Mouse (Mus musculus) intestine, postnatal 0 days (tissue): Measurements from ENCODE around the gene Eng. TPM values are rescaled to one million over a fixed set of nuclear protein-coding genes. Genes with fewer than 3 reads are reported as not detected.

ENCODE experiments used
- ATAC-seq: fragments of 200-750 bp; cut with Nextera tagmentation; 2 replicates; pipeline ENCODE4 v1.8.0; 2017; ENCODE audit warnings: mild to moderate bottlenecking, moderate TSS enrichment, moderate library complexity
- H3K27ac ChIP-seq: fragments of 300-500 bp; sonication (generic); 2 replicates; pipeline ENCODE4 v1.5.1; 2014; ENCODE audit warnings: mild to moderate bottlenecking, low read depth, low read length, moderate library complexity
- H3K27me3 ChIP-seq: fragments of 300-500 bp; sonication (generic); replicated peaks from 2 replicates; pipeline ENCODE4 v1.6.1; 2014; ENCODE audit warnings: low read length, mixed read lengths; ENCODE audit not compliant: control insufficient read depth, insufficient read depth
- H3K36me3 ChIP-seq: fragments of 300-500 bp; sonication (generic); 2 replicates; pipeline ENCODE4 v1.6.1; 2014; ENCODE audit warnings: mild to moderate bottlenecking, moderate library complexity; ENCODE audit not compliant: control insufficient read depth, insufficient read depth
- H3K4me1 ChIP-seq: fragments of 300-500 bp; sonication (generic); replicated peaks from 2 replicates; pipeline ENCODE4 v1.6.1; 2014; ENCODE audit warnings: antibody characterized with exemption, low read length, mixed read lengths; ENCODE audit not compliant: control insufficient read depth, insufficient read depth
- H3K4me2 ChIP-seq: fragments of 300-500 bp; sonication (generic); replicated peaks from 2 replicates; pipeline ENCODE4 v1.6.1; 2014; ENCODE audit warnings: low read depth, mild to moderate bottlenecking, moderate library complexity
- H3K4me3 ChIP-seq: fragments of 300-500 bp; sonication (generic); 2 replicates; pipeline ENCODE4 v1.5.1; 2014; ENCODE audit warnings: low read depth, low read length
- H3K9ac ChIP-seq: fragments of 300-500 bp; sonication (generic); 2 replicates; pipeline ENCODE4 v1.6.1; 2014; ENCODE audit warnings: mild to moderate bottlenecking, low read depth, low read length
- H3K9me3 ChIP-seq: fragments of 300-500 bp; sonication (generic); 2 replicates; pipeline ENCODE4 v1.6.1; 2016; ENCODE audit warnings: mixed run types; ENCODE audit not compliant: control insufficient read depth
- CTCF ChIP-seq: sonication (generic); IDR thresholded peaks from 2 replicates; pipeline ENCODE4 v1.5.1; 2016; ENCODE audit warnings: low read depth, mild to moderate bottlenecking, control low read depth, antibody characterized with exemption, moderate library complexity
- whole genome bisulfite sequencing: fragments of 180-500 bp; shearing (Covaris S2); extraction: QIAGEN DNeasy Blood & Tissue Kit; methylation state at CpG from one replicate; pipeline ENCODE4 v1.1.7; 2014; 5-methylcytosine and 5-hydroxymethylcytosine counted together
- polyA plus RNA-seq: library from polyadenylated mRNA; unstranded; fragments of >200 nt; fragmentation: Nextera tagmentation; extraction: Ambion mirVana; gene quantifications from 2 replicates; pipeline ENCODE4 v1.2.1, GENCODE M21; 2015

Eng gene
- polyA plus RNA-seq, 1 experiment from 2014 or later = 32.2 TPM

- ATAC-seq = no peak
- no peaks in the 10 kb centered on the region for H3K9me3 ChIP-seq
- H3K9ac ChIP-seq = no peak overlapping the region
- H3K27me3 ChIP-seq = no peaks in the 10 kb centered on the region
- H3K27ac ChIP-seq = no peak overlapping the region
- H3K4me3 ChIP-seq = no peak overlapping the region
- 0 out of 2 replicates have a peak, but pooled peaks cover 3% of the 10 kb centered on the region for H3K4me1 ChIP-seq
- H3K36me3 ChIP-seq = no peaks in the 10 kb centered on the region
- WGBS = 63% methylated on average over 3 of the region's 3 CpGs
- H3K4me2 ChIP-seq = 0 out of 2 replicates have a peak overlapping the region, but pooled peaks have one; percentile 24
- TF ChIP-seq CTCF = no peak
Observed at GRCm38 (mm10) chr2:32722581-32722980, 76.2 kb downstream of the Eng start.

- Histone ChIP-seq H3K4me3 (no peak overlapping the region), H3K4me2 (no peak overlapping the region), H3K27me3 (no peaks in the 10 kb centered on the region), H3K36me3 (no peaks in the 10 kb centered on the region), H3K9ac (no peak overlapping the region), H3K9me3 (no peaks in the 10 kb centered on the region), H3K27ac (no peak overlapping the region), H3K4me1 (0 out of 2 replicates have a peak, but pooled peaks cover 3% of the 10 kb centered on the region)
- no peak for ATAC-seq
- WGBS = 86% methylated on average over 4 of the region's 4 CpGs
- no peak for TF ChIP-seq CTCF
Observed at GRCm38 (mm10) chr2:32724149-32724548, 77.8 kb downstream of the Eng start.

GRCm38 (mm10) chr2:32724832-32725790, 78.7 kb downstream of the Eng start:
- Histone ChIP-seq H3K4me1 (0 out of 2 replicates have a peak, but pooled peaks cover 3% of the 10 kb centered on the region), H3K9ac (no peak overlapping the region), H3K27ac (no peak overlapping the region), H3K9me3 (no peaks in the 10 kb centered on the region), H3K4me2 (no peak overlapping the region), H3K4me3 (no peak overlapping the region), H3K36me3 (no peaks in the 10 kb centered on the region), H3K27me3 (no peaks in the 10 kb centered on the region)
- WGBS = 67% methylated on average over 16 of the region's 16 CpGs
- TF ChIP-seq CTCF = no peak
- ATAC-seq = no peak

GRCm38 (mm10) chr2:32727435-32727834, 81.0 kb downstream of the Eng start:
- Histone ChIP-seq H3K27ac (no peak overlapping the region), H3K36me3 (no peaks in the 10 kb centered on the region), H3K27me3 (no peaks in the 10 kb centered on the region), H3K9me3 (no peaks in the 10 kb centered on the region), H3K4me2 (peak overlapping the region; percentile 61), H3K4me3 (peak overlapping the region; percentile 31), H3K4me1 (no peaks in the 10 kb centered on the region), H3K9ac (no peak overlapping the region)
- ATAC-seq = peak; percentile 92
- WGBS = 1% methylated on average over 16 of the region's 16 CpGs
- TF ChIP-seq CTCF = no peak

GRCm38 (mm10) chr2:32728463-32728862, 82.1 kb downstream of the Eng start:
- Histone ChIP-seq H3K27ac (no peak overlapping the region), H3K4me1 (no peaks in the 10 kb centered on the region), H3K4me3 (peak overlapping the region; percentile 31; the same call in 1 of the 2 replicates), H3K27me3 (no peaks in the 10 kb centered on the region), H3K9ac (no peak overlapping the region), H3K9me3 (no peaks in the 10 kb centered on the region), H3K36me3 (no peaks in the 10 kb centered on the region), H3K4me2 (peak overlapping the region; percentile 61)
- no peak for ATAC-seq
- TF ChIP-seq CTCF = no peak
- WGBS = 40% methylated on average over 7 of the region's 7 CpGs

GRCm38 (mm10) chr2:32729547-32729946, 83.2 kb downstream of the Eng start:
- TF ChIP-seq CTCF = no peak
- ATAC-seq = no peak
- Histone ChIP-seq H3K9me3 (no peaks in the 10 kb centered on the region), H3K27ac (no peak overlapping the region), H3K36me3 (no peaks in the 10 kb centered on the region), H3K4me2 (peak overlapping the region; percentile 61; the same call in 1 of the 2 replicates), H3K27me3 (no peaks in the 10 kb centered on the region), H3K9ac (no peak overlapping the region), H3K4me3 (no peak overlapping the region), H3K4me1 (no peaks in the 10 kb centered on the region)
- 70% methylated on average over 4 of the region's 4 CpGs for WGBS
